Mouse (Mus musculus): ENCODE measurements at regions not wholly inside any gene's neighbourhood (a gene's known extent, or its start where the extent isn't known, plus 50 kb on each side); places are given as distances from the start of the nearest gene placed in this dataset.

GRCm38 (mm10) chr19:28171836-28172534 lies 161.0 kb upstream of the Rfx3 start:
- TF ChIP-seq SRF (IDR thresholded peaks at IDR 0.05; ENCODE audit: control insufficient read depth, insufficient read length, low read depth) (no peak), POLR2A (IDR thresholded peaks at IDR 0.05; ENCODE audit: insufficient read length, low read depth) (no peak), MYOG (IDR thresholded peaks at IDR 0.05; ENCODE audit: control insufficient read depth in 1 of 3, insufficient read depth in 1 of 3, insufficient read length in 2 of 3, low read depth in 2 of 3) (no peak), MAX (IDR thresholded peaks at IDR 0.05; ENCODE audit: low read depth) (no peak), REST (IDR thresholded peaks at IDR 0.05; ENCODE audit: insufficient read depth, insufficient read length) (no peak)
